Mouse (Mus musculus) limb, embryonic 14.5 days (tissue): ENCODE measurements at regions not wholly inside any gene's neighbourhood (a gene's known extent, or its start where the extent isn't known, plus 50 kb on each side); places are given as distances from the start of the nearest gene placed in this dataset.

ENCODE experiments used
- ATAC-seq: fragments of 200-750 bp; cut with Nextera tagmentation; 2 replicates; pipeline ENCODE4 v1.8.0; 2017; ENCODE audit warnings: low read depth, moderate number of reproducible peaks, moderate TSS enrichment; ENCODE audit not compliant: low FRiP score
- DNase-seq: peaks from one replicate; pipeline ENCODE4 v3.0.0-alpha.2; 2015; ENCODE audit warnings: low spot score
- H3K27ac ChIP-seq: fragments of 300-500 bp; sonication (generic); replicated peaks from 2 replicates; pipeline ENCODE4 v1.5.1; 2014; ENCODE audit warnings: low read depth, mild to moderate bottlenecking, low read length, moderate library complexity, mixed read lengths
- H3K27me3 ChIP-seq: fragments of 300-500 bp; sonication (generic); 2 replicates; pipeline ENCODE4 v1.6.1; 2014; ENCODE audit warnings: low read length, mixed read lengths; ENCODE audit not compliant: control insufficient read depth, insufficient read depth
- H3K36me3 ChIP-seq: fragments of 300-500 bp; sonication (generic); 2 replicates; pipeline ENCODE4 v1.6.1; 2014; ENCODE audit warnings: mild to moderate bottlenecking, low read length, moderate library complexity, mixed read lengths; ENCODE audit not compliant: control insufficient read depth, insufficient read depth
- H3K4me1 ChIP-seq: fragments of 300-500 bp; sonication (generic); 2 replicates; pipeline ENCODE4 v1.6.1; 2014; ENCODE audit warnings: antibody characterized with exemption, low read length, mixed read lengths; ENCODE audit not compliant: control insufficient read depth, insufficient read depth
- H3K4me2 ChIP-seq: fragments of 300-500 bp; sonication (generic); replicated peaks from 2 replicates; pipeline ENCODE4 v1.6.1; 2014; ENCODE audit warnings: low read depth, mild to moderate bottlenecking, low read length, moderate library complexity; ENCODE audit not compliant: severe bottlenecking
- H3K4me3 ChIP-seq: fragments of 300-500 bp; sonication (generic); replicated peaks from 2 replicates; pipeline ENCODE4 v1.5.1; 2014; ENCODE audit warnings: low read length
- H3K9ac ChIP-seq: fragments of 300-500 bp; sonication (generic); 2 replicates; pipeline ENCODE4 v1.6.1; 2014; ENCODE audit warnings: mild to moderate bottlenecking, low read depth, low read length, moderate library complexity; ENCODE audit not compliant: severe bottlenecking
- H3K9me3 ChIP-seq: fragments of 300-500 bp; sonication (generic); 2 replicates; pipeline ENCODE4 v1.6.1; 2016; ENCODE audit warnings: low read length; ENCODE audit not compliant: control insufficient read depth
- POLR2A ChIP-seq: fragments of 200-500 bp; IDR thresholded peaks from 2 replicates; pipeline ENCODE4 v1.8.0; 2012; ENCODE audit warnings: inconsistent platforms, mild to moderate bottlenecking, moderate library complexity, borderline replicate concordance; ENCODE audit not compliant: insufficient read depth, insufficient read length; ENCODE audit errors: extremely low read depth
- WGBS: fragments of 180-500 bp; shearing (Covaris S2); extraction: QIAGEN DNeasy Blood & Tissue Kit; methylation state at CpG from one replicate; pipeline ENCODE4 v1.1.7; 2014; 5-methylcytosine and 5-hydroxymethylcytosine counted together

GRCm38 (mm10) chr10:99367757-99368156, 104.7 kb downstream of the Dusp6 start:
- Histone ChIP-seq H3K36me3 (no peaks in the 10 kb centered on the region), H3K9me3 (no peaks in the 10 kb centered on the region), H3K4me1 (no peaks in the 10 kb centered on the region), H3K9ac (no peak overlapping the region), H3K4me3 (no peak overlapping the region), H3K27ac (no peak overlapping the region), H3K27me3 (no peaks in the 10 kb centered on the region), H3K4me2 (no peak overlapping the region)
- ATAC-seq (no peak), DNase-seq (no peak)
- WGBS: 47% methylated on average over 6 of the region's 6 CpGs
- TF ChIP-seq POLR2A: no peak

GRCm38 (mm10) chr10:99375101-99375500, 112.1 kb downstream of the Dusp6 start:
- 0 out of 2 replicates have a peak, but pooled peaks cover 2% of the 10 kb centered on the region for H3K4me1 ChIP-seq
- no peak overlapping the region for H3K4me3 ChIP-seq
- DNase-seq: no peak
- WGBS: 8% methylated on average over 5 of the region's 5 CpGs
- H3K27ac ChIP-seq: no peak overlapping the region
- no peak overlapping the region for H3K9ac ChIP-seq
- H3K36me3 ChIP-seq: no peaks in the 10 kb centered on the region
- TF ChIP-seq POLR2A: no peak
- no peaks in the 10 kb centered on the region for H3K27me3 ChIP-seq
- no peak overlapping the region for H3K4me2 ChIP-seq
- ATAC-seq: peak; percentile 68; the same call in 1 of the 2 replicates
- H3K9me3 ChIP-seq: no peaks in the 10 kb centered on the region

- H3K27me3 ChIP-seq: no peaks in the 10 kb centered on the region
- no peaks in the 10 kb centered on the region for H3K9me3 ChIP-seq
- no peak overlapping the region for H3K27ac ChIP-seq
- H3K4me1 ChIP-seq: 0 out of 2 replicates have a peak, but pooled peaks cover 2% of the 10 kb centered on the region
- no peaks in the 10 kb centered on the region for H3K36me3 ChIP-seq
- 77% methylated on average over 8 of the region's 8 CpGs for WGBS
- no peak for TF ChIP-seq POLR2A
- H3K9ac ChIP-seq: no peak overlapping the region
- H3K4me3 ChIP-seq: no peak overlapping the region
- DNase-seq (no peak), ATAC-seq (no peak)
- H3K4me2 ChIP-seq: no peak overlapping the region
These were observed 113.4 kb downstream of the Dusp6 start for GRCm38 (mm10) chr10:99376430-99376829.

- TF ChIP-seq POLR2A: no peak
These were observed 114.5 kb downstream of the Dusp6 start for GRCm38 (mm10) chr10:99377548-99377947.

GRCm38 (mm10) chr10:99379156-99379555, 116.1 kb downstream of the Dusp6 start:
- H3K27me3 ChIP-seq: no peaks in the 10 kb centered on the region
- WGBS: 26% methylated on average over 1 of the region's 1 CpGs
- ATAC-seq (no peak), DNase-seq (no peak)
- no peaks in the 10 kb centered on the region for H3K9me3 ChIP-seq
- H3K4me3 ChIP-seq: no peak overlapping the region
- no peak overlapping the region for H3K4me2 ChIP-seq
- H3K27ac ChIP-seq: no peak overlapping the region
- no peak overlapping the region for H3K9ac ChIP-seq
- no peaks in the 10 kb centered on the region for H3K36me3 ChIP-seq
- no peak for TF ChIP-seq POLR2A
- 0 out of 2 replicates have a peak, but pooled peaks cover 2% of the 10 kb centered on the region for H3K4me1 ChIP-seq

More at GRCm38 (mm10) chr10:99377548-99377947, 114.5 kb downstream of the Dusp6 start:
- DNase-seq: no peak
- Histone ChIP-seq H3K9me3 (no peaks in the 10 kb centered on the region), H3K4me2 (no peak overlapping the region), H3K27ac (no peak overlapping the region), H3K4me1 (0 out of 2 replicates have a peak, but pooled peaks cover 2% of the 10 kb centered on the region), H3K27me3 (no peaks in the 10 kb centered on the region), H3K9ac (no peak overlapping the region), H3K36me3 (no peaks in the 10 kb centered on the region), H3K4me3 (no peak overlapping the region)
- 71% methylated on average over 4 of the region's 4 CpGs for WGBS
- ATAC-seq: no peak

GRCm38 (mm10) chr10:99380170-99380569, 117.1 kb downstream of the Dusp6 start:
- H3K9ac ChIP-seq: no peak overlapping the region
- H3K4me3 ChIP-seq: no peak overlapping the region
- H3K36me3 ChIP-seq: no peaks in the 10 kb centered on the region
- no peak for DNase-seq
- 91% methylated on average over 4 of the region's 4 CpGs for WGBS
- no peak overlapping the region for H3K4me2 ChIP-seq
- no peak for TF ChIP-seq POLR2A
- ATAC-seq: no peak
- no peak overlapping the region for H3K27ac ChIP-seq
- H3K9me3 ChIP-seq: no peaks in the 10 kb centered on the region
- H3K27me3 ChIP-seq: no peaks in the 10 kb centered on the region
- H3K4me1 ChIP-seq: no peaks in the 10 kb centered on the region
